Mouse (Mus musculus): Measurements from ENCODE around the gene Zfp936. TPM values are rescaled to one million over a fixed set of nuclear protein-coding genes. Genes with fewer than 3 reads are reported as not detected.
"Not testable (repeated sequence)": the region's sequence is repeated elsewhere in the genome, so short reads cannot be mapped to it uniquely, and the experiment has no call there.

Gene Zfp936
- polyA plus RNA-seq, 1 experiment from 2014 or later = not detected

- no peak for ATAC-seq (ENCODE audit: low FRiP score, low TSS enrichment)
- TF ChIP-seq CTCF (IDR thresholded peaks at IDR 0.05; ENCODE audit: low read depth) = no peak
- TF ChIP-seq EP300 (optimal IDR thresholded peaks at IDR 0.05) = no peak
- WGBS = 81% methylated on average over 14 of the region's 14 CpGs
Measured at GRCm38 (mm10) chr7:43177003-43177702, 63.1 kb downstream of the Zfp936 start.

GRCm38 (mm10) chr7:43213781-43214180 lies 99.8 kb downstream of the Zfp936 start:
- H3K9me3 ChIP-seq (ENCODE audit: control insufficient read depth, low read length); H3K4me3 ChIP-seq (ENCODE audit: low read depth, low read length); H3K36me3 ChIP-seq (ENCODE audit: control insufficient read depth, insufficient read depth, low read length); DNase-seq (ENCODE audit: low spot score); H3K9ac ChIP-seq (ENCODE audit: low read length); H3K4me1 ChIP-seq (replicated peaks; ENCODE audit: control insufficient read depth, insufficient read depth); H3K27me3 ChIP-seq (ENCODE audit: control insufficient read depth, insufficient read depth, low read length); H3K4me2 ChIP-seq (replicated peaks; ENCODE audit: low read depth); ATAC-seq (ENCODE audit: low FRiP score, low TSS enrichment); H3K27ac ChIP-seq (replicated peaks): not testable (repeated sequence)
- 79% methylated on average over 7 of the region's 7 CpGs for WGBS

More at GRCm38 (mm10) chr7:43177003-43177702, 63.1 kb downstream of the Zfp936 start:
- H3K27ac ChIP-seq (replicated peaks) = no peak overlapping the region
- no peaks in the 10 kb centered on the region for H3K27me3 ChIP-seq (ENCODE audit: control insufficient read depth, insufficient read depth, low read length)
- no peaks in the 10 kb centered on the region for H3K36me3 ChIP-seq (ENCODE audit: control insufficient read depth, insufficient read depth, low read length)
- H3K4me2 ChIP-seq (replicated peaks; ENCODE audit: low read depth) = no peak overlapping the region
- DNase-seq (ENCODE audit: low spot score) = no peak
- no peak overlapping the region for H3K4me3 ChIP-seq (ENCODE audit: low read depth, low read length)
- H3K9ac ChIP-seq (ENCODE audit: low read length) = no peak overlapping the region
- no peaks in the 10 kb centered on the region for H3K4me1 ChIP-seq (replicated peaks; ENCODE audit: control insufficient read depth, insufficient read depth)
- H3K9me3 ChIP-seq (ENCODE audit: control insufficient read depth, low read length) = 0 out of 2 replicates have a peak, but pooled peaks cover 6% of the 10 kb centered on the region

Small RNA genes within 50 kb of the gene (microRNA-seq; reads per million reads assigned to microRNA genes)
- not detected for gene Gm22707

Other genes starting within 250 kb of the Zfp936 start
- not detected in 2 replicates for gene Gm2381, start 247.0 kb upstream of the Zfp936 start, polyA plus RNA-seq (2015; fragmentation: Nextera tagmentation; extraction: Ambion mirVana)
- 0.02 TPM in 1 of 2 replicates, not detected in the other for gene Vmn2r63, start 180.4 kb upstream of the Zfp936 start, polyA plus RNA-seq (2015; fragmentation: Nextera tagmentation; extraction: Ambion mirVana)
- not detected in 2 replicates for gene Gm9268, start 95.5 kb upstream of the Zfp936 start, polyA plus RNA-seq (2015; fragmentation: Nextera tagmentation; extraction: Ambion mirVana)
- 5.4 and 6.5 TPM in 2 replicates for gene Zfp715, start 199.1 kb downstream of the Zfp936 start, polyA plus RNA-seq (2015; fragmentation: Nextera tagmentation; extraction: Ambion mirVana)
- 0.04 and 0.10 TPM in 2 replicates for gene Siglecf, start 237.1 kb downstream of the Zfp936 start, polyA plus RNA-seq (2015; fragmentation: Nextera tagmentation; extraction: Ambion mirVana)